Mouse (Mus musculus) midbrain, postnatal 0 days (tissue): ENCODE results near the gene Tnfaip2. TPM values are rescaled to one million over a fixed set of nuclear protein-coding genes. Genes with fewer than 3 reads are reported as not detected.

Experiments used
- ATAC-seq: fragments of 200-750 bp; cut with Nextera tagmentation; 2 replicates; pipeline ENCODE4 v1.8.0; 2017; ENCODE audit warnings: moderate number of reproducible peaks, mild to moderate bottlenecking, moderate TSS enrichment, moderate library complexity; ENCODE audit not compliant: low FRiP score
- DNase-seq: peaks from one replicate; pipeline ENCODE4 v3.0.0-alpha.2; 2015; ENCODE audit warnings: low spot score
- H3K27ac ChIP-seq: fragments of 300-500 bp; sonication (generic); 2 replicates; pipeline ENCODE4 v1.5.1; 2014; ENCODE audit warnings: low read depth, mild to moderate bottlenecking, low read length, mixed read lengths
- H3K27me3 ChIP-seq: fragments of 300-500 bp; sonication (generic); 2 replicates; pipeline ENCODE4 v1.6.1; 2014; ENCODE audit warnings: low read length, control low read depth, mixed read lengths; ENCODE audit not compliant: insufficient read depth
- H3K36me3 ChIP-seq: fragments of 300-500 bp; sonication (generic); 2 replicates; pipeline ENCODE4 v1.6.1; 2014; ENCODE audit warnings: low read length, control low read depth, mixed read lengths; ENCODE audit not compliant: insufficient read depth
- H3K4me1 ChIP-seq: fragments of 300-500 bp; sonication (generic); 2 replicates; pipeline ENCODE4 v1.6.1; 2014; ENCODE audit warnings: mild to moderate bottlenecking, control low read depth, antibody characterized with exemption, low read length, mixed read lengths; ENCODE audit not compliant: insufficient read depth
- H3K4me2 ChIP-seq: fragments of 300-500 bp; sonication (generic); 2 replicates; pipeline ENCODE4 v1.6.1; 2014; ENCODE audit warnings: low read depth, mild to moderate bottlenecking, low read length, mixed read lengths; ENCODE audit not compliant: poor library complexity, severe bottlenecking
- H3K4me3 ChIP-seq: fragments of 300-500 bp; sonication (generic); 2 replicates; pipeline ENCODE4 v1.5.1; 2014; ENCODE audit warnings: low read depth, mild to moderate bottlenecking, low read length, moderate library complexity
- H3K9ac ChIP-seq: fragments of 300-500 bp; sonication (generic); replicated peaks from 2 replicates; pipeline ENCODE4 v1.6.1; 2014; ENCODE audit warnings: mild to moderate bottlenecking, low read length, moderate library complexity, mixed read lengths; ENCODE audit not compliant: poor library complexity, severe bottlenecking
- H3K9me3 ChIP-seq: fragments of 300-500 bp; sonication (generic); 2 replicates; pipeline ENCODE4 v1.6.1; 2016; ENCODE audit warnings: low read length, control low read depth
- CTCF ChIP-seq: IDR thresholded peaks from 2 replicates; pipeline ENCODE4 v1.5.1; 2016; ENCODE audit warnings: antibody characterized with exemption, mild to moderate bottlenecking
- WGBS: fragments of 180-500 bp; shearing (Covaris S2); extraction: QIAGEN DNeasy Blood & Tissue Kit; methylation state at CpG from one replicate; pipeline ENCODE4 v1.1.7; 2014; 5-methylcytosine and 5-hydroxymethylcytosine counted together
- polyA plus RNA-seq: library from polyadenylated mRNA; unstranded; fragments of >200 nt; fragmentation: Nextera tagmentation; extraction: Ambion mirVana; gene quantifications from 2 replicates; pipeline ENCODE4 v1.2.1, GENCODE M21; 2015
- total RNA-seq: library from RNA; depleted of rRNA; stranded (reverse); fragments of >200 nt; gene quantifications from 2 replicates; pipeline ENCODE4 v1.2.3, GENCODE M21; 2014

Gene Tnfaip2
- total and polyA plus RNA-seq, 2 experiments from 2014 or later, result 0.38 to 1.5 TPM

DNA sequence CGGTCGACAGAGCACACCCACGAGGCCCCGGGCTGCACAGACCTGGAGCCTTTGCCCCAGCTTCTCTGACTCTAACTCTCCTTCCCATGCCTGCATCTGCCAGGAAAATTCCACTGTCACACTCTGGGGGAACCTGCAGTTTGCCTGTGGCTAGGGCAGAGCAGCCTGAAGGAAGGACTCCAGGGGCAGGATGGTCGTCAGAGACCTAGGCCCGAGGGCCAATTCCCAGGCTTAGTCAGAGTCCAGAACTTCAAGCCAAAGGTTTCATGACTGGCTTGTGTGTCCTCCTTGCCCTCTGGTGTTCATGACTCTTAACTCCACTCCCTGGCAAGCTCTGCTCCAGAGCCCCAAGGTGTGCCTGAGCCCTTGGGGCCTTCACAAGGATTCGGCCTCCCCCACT lies 25.9 kb downstream of the Tnfaip2 start:
- Histone ChIP-seq H3K4me3 (no peak overlapping the region), H3K27me3 (no peaks in the 10 kb centered on the region), H3K4me1 (no peaks in the 10 kb centered on the region), H3K9ac (no peak overlapping the region), H3K27ac (no peak overlapping the region), H3K9me3 (no peaks in the 10 kb centered on the region), H3K36me3 (no peaks in the 10 kb centered on the region), H3K4me2 (no peak overlapping the region)
- no peak for TF ChIP-seq CTCF
- DNase-seq, result no peak
- no peak for ATAC-seq
- 62% methylated on average over 7 of the region's 7 CpGs for WGBS

DNA sequence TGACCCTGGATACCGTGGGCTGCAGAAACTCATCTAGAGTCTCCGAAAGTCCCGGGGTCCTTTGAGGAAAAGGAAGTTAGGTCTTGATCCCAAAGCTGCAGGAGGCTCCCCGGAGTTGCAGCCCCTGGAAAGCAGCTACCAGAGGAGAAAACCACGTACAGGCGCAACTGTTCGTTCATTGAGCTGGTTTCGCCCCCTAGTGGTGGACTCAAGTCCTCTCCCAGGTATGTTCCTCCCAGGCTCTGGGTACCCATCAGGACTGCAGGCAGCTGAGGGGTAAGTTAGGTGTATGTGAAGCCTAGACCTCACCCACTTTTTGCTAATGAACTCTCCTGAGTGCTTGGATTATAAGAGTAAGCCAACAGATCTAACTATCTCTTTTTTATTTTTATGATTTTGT lies 27.2 kb downstream of the Tnfaip2 start:
- H3K9me3 ChIP-seq, result no peaks in the 10 kb centered on the region
- H3K9ac ChIP-seq, result no peak overlapping the region
- H3K36me3 ChIP-seq, result no peaks in the 10 kb centered on the region
- WGBS, result 6% methylated on average over 8 of the region's 8 CpGs
- TF ChIP-seq CTCF, result peak; percentile 89
- peak; percentile 79 for DNase-seq
- H3K27ac ChIP-seq, result no peak overlapping the region
- H3K4me2 ChIP-seq, result no peak overlapping the region
- no peak overlapping the region for H3K4me3 ChIP-seq
- no peaks in the 10 kb centered on the region for H3K4me1 ChIP-seq
- no peak for ATAC-seq
- H3K27me3 ChIP-seq, result no peaks in the 10 kb centered on the region

DNA sequence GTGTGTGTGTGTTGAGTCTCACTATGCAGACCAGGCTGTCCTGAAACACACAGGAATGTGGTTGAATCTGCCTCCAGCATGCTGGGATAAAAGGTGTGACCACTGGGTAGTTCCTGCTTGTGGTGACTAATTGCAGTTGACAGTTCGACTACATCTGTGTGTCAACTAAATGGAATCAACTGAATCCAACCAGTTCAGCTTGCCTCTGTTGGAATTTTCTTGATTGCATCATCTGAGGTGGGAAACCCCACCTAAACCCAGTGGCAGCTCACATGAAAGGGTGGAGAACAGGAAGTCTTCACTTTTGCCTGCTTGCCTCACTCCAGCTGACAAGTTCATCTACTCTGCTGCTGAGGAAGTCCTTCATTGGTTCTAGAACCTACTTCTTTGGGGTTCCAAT lies 28.9 kb downstream of the Tnfaip2 start:
- ATAC-seq (no peak), DNase-seq (no peak)
- Histone ChIP-seq H3K9ac (no peak overlapping the region), H3K36me3 (no peaks in the 10 kb centered on the region), H3K4me2 (no peak overlapping the region), H3K27ac (no peak overlapping the region), H3K9me3 (no peaks in the 10 kb centered on the region), H3K4me3 (no peak overlapping the region), H3K27me3 (no peaks in the 10 kb centered on the region), H3K4me1 (no peaks in the 10 kb centered on the region)
- no peak for TF ChIP-seq CTCF
- WGBS, result 71% methylated on average over 1 of the region's 1 CpGs

DNA sequence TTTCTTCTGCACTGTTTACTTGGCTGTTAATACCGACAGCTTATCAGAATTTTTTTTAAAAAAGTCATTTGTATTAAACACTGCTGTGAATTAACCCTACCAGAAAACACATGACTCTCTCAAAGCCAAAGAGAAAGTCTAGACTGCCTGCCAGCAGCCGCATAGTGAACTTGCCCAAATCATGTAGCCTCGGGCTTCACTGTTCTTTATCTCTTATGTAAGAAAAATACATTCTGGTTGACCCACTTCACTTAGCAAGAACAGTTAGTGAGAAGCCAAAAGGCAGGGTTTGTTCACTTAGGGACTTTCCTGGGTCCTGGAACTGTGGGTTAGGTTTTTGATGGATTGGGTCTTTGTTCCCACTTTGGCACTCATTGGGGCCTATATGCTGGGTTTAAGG lies 29.5 kb downstream of the Tnfaip2 start:
- Histone ChIP-seq H3K4me2 (no peak overlapping the region), H3K9me3 (no peaks in the 10 kb centered on the region), H3K27me3 (no peaks in the 10 kb centered on the region), H3K36me3 (no peaks in the 10 kb centered on the region), H3K27ac (no peak overlapping the region), H3K4me3 (no peak overlapping the region), H3K9ac (no peak overlapping the region), H3K4me1 (no peaks in the 10 kb centered on the region)
- WGBS, result 87% methylated on average over 3 of the region's 3 CpGs
- no peak for TF ChIP-seq CTCF
- ATAC-seq (no peak), DNase-seq (no peak)

DNA sequence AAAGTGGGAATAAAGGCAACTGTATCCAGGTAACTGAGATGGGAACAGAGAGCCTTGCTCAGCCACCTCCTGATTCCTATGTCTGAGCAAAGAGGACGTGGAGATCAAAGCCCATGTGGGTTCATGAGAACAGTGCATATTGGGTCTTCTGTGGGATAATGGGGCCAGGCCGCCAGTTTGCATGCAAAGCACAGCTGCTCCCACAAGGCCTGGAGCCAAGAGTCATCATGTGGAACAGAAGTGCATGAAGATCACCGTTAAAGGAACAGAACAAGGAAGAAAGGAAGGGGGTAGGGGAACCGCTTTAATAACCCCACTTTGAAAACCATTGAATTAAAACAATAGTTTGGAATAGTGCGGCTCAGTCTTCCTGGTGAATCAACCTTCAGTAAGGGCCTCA lies 30.6 kb downstream of the Tnfaip2 start:
- H3K4me1 ChIP-seq, result no peaks in the 10 kb centered on the region
- no peaks in the 10 kb centered on the region for H3K27me3 ChIP-seq
- TF ChIP-seq CTCF, result no peak
- H3K4me3 ChIP-seq, result no peak overlapping the region
- H3K9me3 ChIP-seq, result no peaks in the 10 kb centered on the region
- no peak overlapping the region for H3K9ac ChIP-seq
- peak; percentile 75 for DNase-seq
- 51% methylated on average over 5 of the region's 5 CpGs for WGBS
- no peaks in the 10 kb centered on the region for H3K36me3 ChIP-seq
- H3K27ac ChIP-seq, result no peak overlapping the region
- ATAC-seq, result no peak
- H3K4me2 ChIP-seq, result no peak overlapping the region

DNA sequence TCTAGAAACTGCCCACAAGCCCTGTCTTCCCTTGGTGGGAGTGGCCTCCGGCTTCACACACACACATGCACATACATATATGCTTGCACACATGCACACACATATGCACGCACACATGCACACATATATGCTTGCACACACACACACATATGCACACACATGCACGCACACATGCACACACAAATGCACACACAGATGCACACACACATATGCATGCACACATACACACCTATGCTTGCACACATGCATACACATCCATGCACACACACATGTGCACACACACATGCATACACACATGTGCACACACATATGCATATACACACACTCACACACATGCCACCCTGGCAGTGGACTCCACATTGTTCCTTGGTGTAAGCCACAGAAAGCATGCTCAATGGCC lies 32.1 kb downstream of the Tnfaip2 start:
- Histone ChIP-seq H3K4me1 (no peaks in the 10 kb centered on the region), H3K27me3 (no peaks in the 10 kb centered on the region), H3K27ac (no peak overlapping the region), H3K9ac (no peak overlapping the region), H3K4me2 (no peak overlapping the region), H3K36me3 (no peaks in the 10 kb centered on the region), H3K4me3 (no peak overlapping the region), H3K9me3 (no peaks in the 10 kb centered on the region)
- DNase-seq (no peak), ATAC-seq (no peak)
- WGBS, result 96% methylated on average over 3 of the region's 3 CpGs
- no peak for TF ChIP-seq CTCF
